Mouse (Mus musculus): Measurements from ENCODE around the gene Reg1. TPM values are rescaled to one million over a fixed set of nuclear protein-coding genes. Genes with fewer than 3 reads are reported as not detected.

Reg1 gene
- 0.33 TPM in 1 of 2 replicates, not detected in the other for polyA plus RNA-seq (2012; rRNA removed; ENCODE audit: low replicate concordance)

GRCm38 (mm10) chr6:78422411-78422810, at the start of gene Reg1:
Reg1 (plus strand) TSS chr6:78422711.

GRCm38 (mm10) chr6:78378765-78379164, 43.7 kb upstream of the Reg1 start, which contains the start of gene Reg3d:
Reg3d (minus strand) TSS chr6:78378865.

GRCm38 (mm10) chr6:78380409-78380808, 42.1 kb upstream of the Reg1 start, which contains the start of gene Reg3a:
Reg3a (plus strand) TSS chr6:78380709.

GRCm38 (mm10) chr6:78395323-78395722, 27.2 kb upstream of the Reg1 start, which contains the start of gene Reg2:
Reg2 (plus strand) TSS chr6:78395623.

GRCm38 (mm10) chr6:78468772-78469171, 46.3 kb downstream of the Reg1 start, which contains the start of gene Reg3g:
Reg3g (minus strand) TSS chr6:78468872.

Other genes starting within 250 kb of the Reg1 start
- gene Reg3b, start 52.1 kb upstream of the Reg1 start, polyA plus RNA-seq (2012; rRNA removed; ENCODE audit: low replicate concordance) = not detected in 2 replicates
- not detected in 2 replicates for gene Reg3d, start 43.8 kb upstream of the Reg1 start, polyA plus RNA-seq (2012; rRNA removed; ENCODE audit: low replicate concordance)
- not detected in 2 replicates for gene Reg3a, start 42.0 kb upstream of the Reg1 start, polyA plus RNA-seq (2012; rRNA removed; ENCODE audit: low replicate concordance)
- not detected in 2 replicates for gene Reg2, start 27.1 kb upstream of the Reg1 start, polyA plus RNA-seq (2012; rRNA removed; ENCODE audit: low replicate concordance)
- 1.3 TPM in 1 of 2 replicates, not detected in the other for gene Reg3g, start 46.2 kb downstream of the Reg1 start, polyA plus RNA-seq (2012; rRNA removed; ENCODE audit: low replicate concordance)

Data from mammary gland, adult 2 months (tissue).